Mouse (Mus musculus): ENCODE data around the gene Nprl3. TPM values are rescaled to one million over a fixed set of nuclear protein-coding genes. Genes with fewer than 3 reads are reported as not detected.

The Nprl3 gene
- polyA plus RNA-seq, 1 experiment from 2014 or later = 47.8 TPM

GRCm38 (mm10) chr11:32253121-32253520 is 14.4 kb downstream of the Nprl3 start:
- Histone ChIP-seq H3K27ac (replicated peaks) (no peak overlapping the region), H3K36me3 (replicated peaks) (peaks cover 75% of the 10 kb centered on the region), H3K4me3 (no peak overlapping the region), H3K27me3 (replicated peaks; ENCODE audit: low read depth, poor library complexity, severe bottlenecking) (no peaks in the 10 kb centered on the region), H3K9me3 (no peaks in the 10 kb centered on the region), H3K4me1 (no peaks in the 10 kb centered on the region)
- no peak for DNase-seq (ENCODE audit: low spot score)
- WGBS = 95% methylated on average over 1 of the region's 1 CpGs

GRCm38 (mm10) chr11:32250880-32251763 is 16.4 kb downstream of the Nprl3 start:
- WGBS = 85% methylated on average over 8 of the region's 8 CpGs
- no peak overlapping the region for H3K4me3 ChIP-seq
- no peaks in the 10 kb centered on the region for H3K9me3 ChIP-seq
- H3K4me1 ChIP-seq = no peaks in the 10 kb centered on the region
- H3K36me3 ChIP-seq (replicated peaks) = peaks cover 95% of the 10 kb centered on the region
- H3K27ac ChIP-seq (replicated peaks) = no peak overlapping the region
- no peak for DNase-seq (ENCODE audit: low spot score)
- no peaks in the 10 kb centered on the region for H3K27me3 ChIP-seq (replicated peaks; ENCODE audit: low read depth, poor library complexity, severe bottlenecking)

GRCm38 (mm10) chr11:32248350-32248749 is 19.2 kb downstream of the Nprl3 start:
- H3K4me3 ChIP-seq = no peak overlapping the region
- H3K36me3 ChIP-seq (replicated peaks) = peaks cover 94% of the 10 kb centered on the region
- WGBS = 85% methylated on average over 3 of the region's 3 CpGs
- DNase-seq (ENCODE audit: low spot score) = no peak
- peaks cover 13% of the 10 kb centered on the region for H3K4me1 ChIP-seq
- H3K27ac ChIP-seq (replicated peaks) = no peak overlapping the region
- no peaks in the 10 kb centered on the region for H3K9me3 ChIP-seq
- H3K27me3 ChIP-seq (replicated peaks; ENCODE audit: low read depth, poor library complexity, severe bottlenecking) = no peaks in the 10 kb centered on the region

- Histone ChIP-seq H3K27ac (replicated peaks) (no peak overlapping the region), H3K36me3 (replicated peaks) (peaks cover 94% of the 10 kb centered on the region), H3K4me3 (no peak overlapping the region), H3K4me1 (peaks cover 14% of the 10 kb centered on the region), H3K9me3 (no peaks in the 10 kb centered on the region), H3K27me3 (replicated peaks; ENCODE audit: low read depth, poor library complexity, severe bottlenecking) (no peaks in the 10 kb centered on the region)
- no peak for DNase-seq (ENCODE audit: low spot score)
Observed at GRCm38 (mm10) chr11:32247068-32247467, 20.4 kb downstream of the Nprl3 start.

- Histone ChIP-seq H3K4me3 (no peak overlapping the region), H3K27me3 (replicated peaks; ENCODE audit: low read depth, poor library complexity, severe bottlenecking) (no peaks in the 10 kb centered on the region), H3K4me1 (peaks cover 14% of the 10 kb centered on the region), H3K36me3 (replicated peaks) (peaks cover 95% of the 10 kb centered on the region), H3K27ac (replicated peaks) (no peak overlapping the region), H3K9me3 (no peaks in the 10 kb centered on the region)
- WGBS = 91% methylated on average over 6 of the region's 6 CpGs
- DNase-seq (ENCODE audit: low spot score) = no peak
Observed at GRCm38 (mm10) chr11:32245614-32246013, 21.9 kb downstream of the Nprl3 start.

- Histone ChIP-seq H3K4me3 (no peak overlapping the region), H3K4me1 (peaks cover 14% of the 10 kb centered on the region), H3K27ac (replicated peaks) (0 out of 2 replicates have a peak overlapping the region, but pooled peaks have one; percentile 40), H3K36me3 (replicated peaks) (peaks cover 95% of the 10 kb centered on the region), H3K9me3 (no peaks in the 10 kb centered on the region), H3K27me3 (replicated peaks; ENCODE audit: low read depth, poor library complexity, severe bottlenecking) (no peaks in the 10 kb centered on the region)
- no peak for DNase-seq (ENCODE audit: low spot score)
- 85% methylated on average over 1 of the region's 1 CpGs for WGBS
Observed at GRCm38 (mm10) chr11:32244617-32245016, 22.9 kb downstream of the Nprl3 start.

GRCm38 (mm10) chr11:32244064-32244463 is 23.4 kb downstream of the Nprl3 start:
- no peaks in the 10 kb centered on the region for H3K9me3 ChIP-seq
- DNase-seq (ENCODE audit: low spot score) = no peak
- H3K36me3 ChIP-seq (replicated peaks) = peaks cover 93% of the 10 kb centered on the region
- 0 out of 2 replicates have a peak overlapping the region, but pooled peaks have one; percentile 40 for H3K27ac ChIP-seq (replicated peaks)
- no peaks in the 10 kb centered on the region for H3K27me3 ChIP-seq (replicated peaks; ENCODE audit: low read depth, poor library complexity, severe bottlenecking)
- H3K4me3 ChIP-seq = no peak overlapping the region
- H3K4me1 ChIP-seq = peaks cover 14% of the 10 kb centered on the region
- WGBS = 63% methylated on average over 3 of the region's 3 CpGs

GRCm38 (mm10) chr11:32243205-32243955 is 24.1 kb downstream of the Nprl3 start:
- H3K4me1 ChIP-seq = peaks cover 14% of the 10 kb centered on the region
- no peaks in the 10 kb centered on the region for H3K27me3 ChIP-seq (replicated peaks; ENCODE audit: low read depth, poor library complexity, severe bottlenecking)
- peaks cover 96% of the 10 kb centered on the region for H3K36me3 ChIP-seq (replicated peaks)
- no peak for DNase-seq (ENCODE audit: low spot score)
- H3K27ac ChIP-seq (replicated peaks) = 0 out of 2 replicates have a peak overlapping the region, but pooled peaks have one; percentile 40
- WGBS = 54% methylated on average over 7 of the region's 7 CpGs
- H3K9me3 ChIP-seq = no peaks in the 10 kb centered on the region
- no peak overlapping the region for H3K4me3 ChIP-seq

GRCm38 (mm10) chr11:32242209-32242608 is 25.3 kb downstream of the Nprl3 start:
- Histone ChIP-seq H3K27ac (replicated peaks) (no peak overlapping the region), H3K36me3 (replicated peaks) (peaks cover 95% of the 10 kb centered on the region), H3K4me3 (no peak overlapping the region), H3K9me3 (no peaks in the 10 kb centered on the region), H3K27me3 (replicated peaks; ENCODE audit: low read depth, poor library complexity, severe bottlenecking) (no peaks in the 10 kb centered on the region), H3K4me1 (peaks cover 14% of the 10 kb centered on the region)
- 90% methylated on average over 3 of the region's 3 CpGs for WGBS
- no peak for DNase-seq (ENCODE audit: low spot score)

- H3K36me3 ChIP-seq (replicated peaks) = peaks cover 95% of the 10 kb centered on the region
- no peaks in the 10 kb centered on the region for H3K27me3 ChIP-seq (replicated peaks; ENCODE audit: low read depth, poor library complexity, severe bottlenecking)
Observed at GRCm38 (mm10) chr11:32241391-32241790, 26.1 kb downstream of the Nprl3 start.

GRCm38 (mm10) chr11:32238093-32238860 is 29.2 kb downstream of the Nprl3 start:
- no peaks in the 10 kb centered on the region for H3K9me3 ChIP-seq
- no peak overlapping the region for H3K4me3 ChIP-seq
- H3K27ac ChIP-seq (replicated peaks) = no peak overlapping the region
- H3K36me3 ChIP-seq (replicated peaks) = peaks cover 97% of the 10 kb centered on the region
- WGBS = 70% methylated on average over 5 of the region's 5 CpGs
- H3K27me3 ChIP-seq (replicated peaks; ENCODE audit: low read depth, poor library complexity, severe bottlenecking) = no peaks in the 10 kb centered on the region
- DNase-seq (ENCODE audit: low spot score) = peak; percentile 70
- H3K4me1 ChIP-seq = 0 out of 2 replicates have a peak, but pooled peaks cover 2% of the 10 kb centered on the region

More at GRCm38 (mm10) chr11:32241391-32241790, 26.1 kb downstream of the Nprl3 start:
- H3K4me3 ChIP-seq = no peak overlapping the region
- DNase-seq (ENCODE audit: low spot score) = no peak
- H3K27ac ChIP-seq (replicated peaks) = no peak overlapping the region
- H3K9me3 ChIP-seq = no peaks in the 10 kb centered on the region
- peaks cover 16% of the 10 kb centered on the region for H3K4me1 ChIP-seq

- H3K27me3 ChIP-seq (replicated peaks; ENCODE audit: low read depth, poor library complexity, severe bottlenecking) = no peaks in the 10 kb centered on the region
- no peaks in the 10 kb centered on the region for H3K9me3 ChIP-seq
- DNase-seq (ENCODE audit: low spot score) = no peak
- H3K27ac ChIP-seq (replicated peaks) = no peak overlapping the region
- 91% methylated on average over 3 of the region's 3 CpGs for WGBS
- no peak overlapping the region for H3K4me3 ChIP-seq
- 0 out of 2 replicates have a peak, but pooled peaks cover 6% of the 10 kb centered on the region for H3K4me1 ChIP-seq
- peaks cover 97% of the 10 kb centered on the region for H3K36me3 ChIP-seq (replicated peaks)
Observed at GRCm38 (mm10) chr11:32237411-32237795, 30.1 kb downstream of the Nprl3 start.

All from embryonic facial prominence, embryonic 10.5 days (tissue).